Mouse (Mus musculus): Measurements from ENCODE around the gene Gm1113.
A peak's percentile ranks its signal among the peaks of the same experiment; 100 is the strongest.

The Gm1113 gene

GRCm38 (mm10) chr9:35518169-35518568 lies at the start of gene Gm1113:
TSS of gene Gm1113 (minus strand) at chr9:35518269.
- no peak for DNase-seq

GRCm38 (mm10) chr9:35564536-35565240 lies 46.6 kb upstream of the Gm1113 start:
- no peak for DNase-seq

GRCm38 (mm10) chr9:35561583-35561982 lies 43.5 kb upstream of the Gm1113 start:
- no peak for DNase-seq

- no peak for DNase-seq
These were observed 43.0 kb upstream of the Gm1113 start for GRCm38 (mm10) chr9:35561076-35561475.

- DNase-seq, result peak; percentile 85
These were observed 41.2 kb upstream of the Gm1113 start for GRCm38 (mm10) chr9:35559009-35559890.

- DNase-seq, result peak; percentile 43
These were observed 40.4 kb upstream of the Gm1113 start, which contains the start of the genes Ddx25 and Pus3 for GRCm38 (mm10) chr9:35558257-35559008. TSS of gene Ddx25 (minus strand) at chr9:35558528. TSS of gene Pus3 (plus strand) at chr9:35558595.

- DNase-seq, result peak; percentile 31
These were observed 38.5 kb upstream of the Gm1113 start for GRCm38 (mm10) chr9:35556494-35557102.

- DNase-seq, result no peak
These were observed 30.4 kb upstream of the Gm1113 start for GRCm38 (mm10) chr9:35548455-35548854.

GRCm38 (mm10) chr9:35546745-35547144 lies 28.7 kb upstream of the Gm1113 start:
- DNase-seq, result no peak

GRCm38 (mm10) chr9:35545704-35546103 lies 27.6 kb upstream of the Gm1113 start:
- peak; percentile 0 for DNase-seq

GRCm38 (mm10) chr9:35544666-35545065 lies 26.6 kb upstream of the Gm1113 start:
- no peak for DNase-seq

- no peak for DNase-seq
These were observed 25.2 kb upstream of the Gm1113 start for GRCm38 (mm10) chr9:35543099-35543860.

GRCm38 (mm10) chr9:35541941-35542340 lies 23.9 kb upstream of the Gm1113 start:
- no peak for DNase-seq

- peak; percentile 76 for DNase-seq
These were observed 23.4 kb upstream of the Gm1113 start for GRCm38 (mm10) chr9:35541488-35541887.

- DNase-seq, result no peak
These were observed 23.0 kb upstream of the Gm1113 start for GRCm38 (mm10) chr9:35541024-35541423.

GRCm38 (mm10) chr9:35539001-35539750 lies 21.1 kb upstream of the Gm1113 start:
- DNase-seq, result no peak

- DNase-seq, result no peak
These were observed 17.8 kb upstream of the Gm1113 start for GRCm38 (mm10) chr9:35535876-35536275.

GRCm38 (mm10) chr9:35535110-35535509 lies 17.0 kb upstream of the Gm1113 start:
- peak; percentile 51 for DNase-seq

GRCm38 (mm10) chr9:35533266-35533665 lies 15.2 kb upstream of the Gm1113 start:
- DNase-seq, result peak; percentile 11

GRCm38 (mm10) chr9:35529796-35530195 lies 11.7 kb upstream of the Gm1113 start:
- no peak for DNase-seq

GRCm38 (mm10) chr9:35529141-35529540 lies 11.1 kb upstream of the Gm1113 start:
- no peak for DNase-seq

Data from kidney, postnatal 14 days (tissue).